Mouse (Mus musculus): ENCODE data around the gene Sorl1.

- no peak for TF ChIP-seq CTCF (IDR thresholded peaks at IDR 0.05; ENCODE audit: low read depth)
- TF ChIP-seq EP300 (IDR thresholded peaks at IDR 0.05; ENCODE audit: low read depth), result no peak
Measured at GRCm38 (mm10) chr9:42039000-42039992, 84.8 kb downstream of the Sorl1 start.

Data from heart, postnatal 0 days (tissue).